Mouse (Mus musculus) lung, postnatal 0 days (tissue): ENCODE data around the gene Grin2b. TPM values are rescaled to one million over a fixed set of nuclear protein-coding genes. Genes with fewer than 3 reads are reported as not detected.
A peak's percentile ranks its signal among the peaks of the same experiment; 100 is the strongest.

ENCODE experiments used
- ATAC-seq: fragments of 200-750 bp; cut with Nextera tagmentation; 2 replicates; pipeline ENCODE4 v1.8.0; 2017; ENCODE audit warnings: moderate library complexity
- DNase-seq: peaks from one replicate; pipeline ENCODE4 v3.0.0-alpha.2; 2016; ENCODE audit warnings: low spot score
- H3K27ac ChIP-seq: fragments of 300-500 bp; sonication (generic); 2 replicates; pipeline ENCODE4 v1.5.1; 2014; ENCODE audit warnings: antibody characterized with exemption, mild to moderate bottlenecking, low read length, mixed read lengths
- H3K27me3 ChIP-seq: fragments of 300-500 bp; sonication (generic); replicated peaks from 2 replicates; pipeline ENCODE4 v1.6.1; 2014; ENCODE audit warnings: low read length, mixed read lengths; ENCODE audit not compliant: insufficient read depth
- H3K36me3 ChIP-seq: fragments of 300-500 bp; sonication (generic); 2 replicates; pipeline ENCODE4 v1.6.1; 2014; ENCODE audit warnings: low read length, mixed read lengths; ENCODE audit not compliant: insufficient read depth
- H3K4me1 ChIP-seq: fragments of 300-500 bp; sonication (generic); 2 replicates; pipeline ENCODE4 v1.6.1; 2014; ENCODE audit warnings: antibody characterized with exemption, low read depth, low read length, mixed read lengths; ENCODE audit not compliant: insufficient read depth
- H3K4me2 ChIP-seq: fragments of 300-500 bp; sonication (generic); replicated peaks from 2 replicates; pipeline ENCODE4 v1.6.1; 2014; ENCODE audit warnings: low read depth, mild to moderate bottlenecking, low read length, moderate library complexity, mixed read lengths
- H3K4me3 ChIP-seq: fragments of 300-500 bp; sonication (generic); 2 replicates; pipeline ENCODE4 v1.5.1; 2014; ENCODE audit warnings: low read depth, low read length
- H3K9ac ChIP-seq: fragments of 300-500 bp; sonication (generic); replicated peaks from 2 replicates; pipeline ENCODE4 v1.6.1; 2014; ENCODE audit warnings: low read depth, mild to moderate bottlenecking
- H3K9me3 ChIP-seq: fragments of 300-500 bp; sonication (generic); 2 replicates; pipeline ENCODE4 v1.6.1; 2016; ENCODE audit warnings: low read length, mixed read lengths
- CTCF ChIP-seq: IDR thresholded peaks from 2 replicates; pipeline ENCODE4 v1.5.1; 2016; ENCODE audit warnings: antibody characterized with exemption, mild to moderate bottlenecking
- EP300 ChIP-seq: IDR thresholded peaks from 2 replicates; pipeline ENCODE4 v1.6.1; 2016; ENCODE audit warnings: antibody characterized with exemption, mild to moderate bottlenecking, control low read depth
- WGBS: fragments of 180-500 bp; shearing (Covaris S2); extraction: QIAGEN DNeasy Blood & Tissue Kit; methylation state at CpG from one replicate; pipeline ENCODE4 v1.1.7; 2014; 5-methylcytosine and 5-hydroxymethylcytosine counted together
- polyA plus RNA-seq: library from polyadenylated mRNA; unstranded; fragments of >200 nt; fragmentation: Nextera tagmentation; extraction: Ambion mirVana; gene quantifications from 2 replicates; pipeline ENCODE4 v1.2.1, GENCODE M21; 2015

Grin2b gene
- polyA plus RNA-seq, 1 experiment from 2014 or later = 0.50 TPM

GRCm38 (mm10) chr6:136046091-136046490 is 127.2 kb downstream of the Grin2b start:
- ATAC-seq = no peak
- H3K4me1 ChIP-seq = no peaks in the 10 kb centered on the region
- no peak for TF ChIP-seq CTCF

GRCm38 (mm10) chr6:136044461-136044860 is 128.8 kb downstream of the Grin2b start:
- H3K27ac ChIP-seq = no peak overlapping the region
- no peaks in the 10 kb centered on the region for H3K36me3 ChIP-seq
- ATAC-seq (no peak), DNase-seq (no peak)
- no peaks in the 10 kb centered on the region for H3K9me3 ChIP-seq
- TF ChIP-seq EP300 = no peak
- no peak for TF ChIP-seq CTCF
- WGBS = 70% methylated on average over 5 of the region's 5 CpGs
- no peak overlapping the region for H3K4me2 ChIP-seq
- no peak overlapping the region for H3K9ac ChIP-seq
- no peaks in the 10 kb centered on the region for H3K27me3 ChIP-seq
- H3K4me3 ChIP-seq = no peak overlapping the region
- no peaks in the 10 kb centered on the region for H3K4me1 ChIP-seq

More at GRCm38 (mm10) chr6:136046091-136046490, 127.2 kb downstream of the Grin2b start:
- H3K27ac ChIP-seq = no peak overlapping the region
- WGBS = 71% methylated on average over 7 of the region's 7 CpGs
- H3K36me3 ChIP-seq = no peaks in the 10 kb centered on the region
- no peak overlapping the region for H3K4me2 ChIP-seq
- H3K4me3 ChIP-seq = no peak overlapping the region
- no peaks in the 10 kb centered on the region for H3K27me3 ChIP-seq
- no peak for DNase-seq
- H3K9ac ChIP-seq = no peak overlapping the region
- no peaks in the 10 kb centered on the region for H3K9me3 ChIP-seq

GRCm38 (mm10) chr6:136042375-136042774 is 130.9 kb downstream of the Grin2b start:
- H3K4me2 ChIP-seq = no peak overlapping the region
- WGBS = 69% methylated on average over 3 of the region's 3 CpGs
- H3K4me1 ChIP-seq = no peaks in the 10 kb centered on the region
- H3K4me3 ChIP-seq = no peak overlapping the region
- ATAC-seq = no peak
- no peaks in the 10 kb centered on the region for H3K9me3 ChIP-seq
- H3K27me3 ChIP-seq = no peaks in the 10 kb centered on the region
- peak; percentile 8 for DNase-seq
- TF ChIP-seq EP300 (no peak), CTCF (peak; percentile 36)
- H3K9ac ChIP-seq = no peak overlapping the region
- no peaks in the 10 kb centered on the region for H3K36me3 ChIP-seq
- H3K27ac ChIP-seq = no peak overlapping the region

- 88% methylated on average over 8 of the region's 8 CpGs for WGBS
- Histone ChIP-seq H3K27ac (no peak overlapping the region), H3K4me1 (no peaks in the 10 kb centered on the region), H3K4me2 (no peak overlapping the region), H3K36me3 (no peaks in the 10 kb centered on the region), H3K9ac (no peak overlapping the region), H3K27me3 (no peaks in the 10 kb centered on the region), H3K9me3 (no peaks in the 10 kb centered on the region), H3K4me3 (no peak overlapping the region)
- ATAC-seq (no peak), DNase-seq (no peak)
- TF ChIP-seq CTCF = no peak
- no peak for TF ChIP-seq EP300
These were observed 131.5 kb downstream of the Grin2b start for GRCm38 (mm10) chr6:136041821-136042220.

- no peak overlapping the region for H3K4me3 ChIP-seq
- H3K27ac ChIP-seq = no peak overlapping the region
- no peak for DNase-seq
- TF ChIP-seq CTCF (no peak), EP300 (no peak)
- no peaks in the 10 kb centered on the region for H3K9me3 ChIP-seq
- WGBS = 48% methylated on average over 3 of the region's 3 CpGs
- no peaks in the 10 kb centered on the region for H3K36me3 ChIP-seq
- ATAC-seq = no peak
- H3K4me2 ChIP-seq = no peak overlapping the region
- no peaks in the 10 kb centered on the region for H3K27me3 ChIP-seq
- H3K9ac ChIP-seq = no peak overlapping the region
- no peaks in the 10 kb centered on the region for H3K4me1 ChIP-seq
These were observed 132.4 kb downstream of the Grin2b start for GRCm38 (mm10) chr6:136040931-136041330.

GRCm38 (mm10) chr6:136029235-136029939 is 143.9 kb downstream of the Grin2b start:
- ATAC-seq (no peak), DNase-seq (no peak)
- WGBS = 72% methylated on average over 4 of the region's 4 CpGs
- Histone ChIP-seq H3K9ac (no peak overlapping the region), H3K36me3 (no peaks in the 10 kb centered on the region), H3K4me3 (no peak overlapping the region), H3K27ac (no peak overlapping the region), H3K4me2 (no peak overlapping the region), H3K27me3 (no peaks in the 10 kb centered on the region), H3K4me1 (no peaks in the 10 kb centered on the region), H3K9me3 (no peaks in the 10 kb centered on the region)
- TF ChIP-seq CTCF (no peak), EP300 (no peak)

GRCm38 (mm10) chr6:136026936-136027335 is 146.4 kb downstream of the Grin2b start:
- 93% methylated on average over 6 of the region's 6 CpGs for WGBS
- no peak overlapping the region for H3K4me2 ChIP-seq
- no peaks in the 10 kb centered on the region for H3K4me1 ChIP-seq
- no peak overlapping the region for H3K9ac ChIP-seq
- no peaks in the 10 kb centered on the region for H3K9me3 ChIP-seq
- no peak overlapping the region for H3K27ac ChIP-seq
- no peak for TF ChIP-seq EP300
- no peak for TF ChIP-seq CTCF
- H3K4me3 ChIP-seq = no peak overlapping the region
- H3K36me3 ChIP-seq = no peaks in the 10 kb centered on the region
- DNase-seq = no peak
- no peak for ATAC-seq
- H3K27me3 ChIP-seq = no peaks in the 10 kb centered on the region
